Mouse (Mus musculus) lung, postnatal 0 days (tissue): ENCODE measurements around the gene Fxr2.

Experiments used
- CTCF ChIP-seq: IDR thresholded peaks from 2 replicates; pipeline ENCODE4 v1.5.1; 2016; ENCODE audit warnings: antibody characterized with exemption, mild to moderate bottlenecking
- EP300 ChIP-seq: IDR thresholded peaks from 2 replicates; pipeline ENCODE4 v1.6.1; 2016; ENCODE audit warnings: antibody characterized with exemption, mild to moderate bottlenecking, control low read depth

- TF ChIP-seq CTCF (no peak), EP300 (no peak)
Measured at GRCm38 (mm10) chr11:69687061-69687460, 54.3 kb downstream of the Fxr2 start.
